Mouse (Mus musculus) heart, adult 2 months (tissue): ENCODE results near the gene Cyp2t4. TPM values are rescaled to one million over a fixed set of nuclear protein-coding genes. Genes with fewer than 3 reads are reported as not detected.

Experiments
- DNase-seq, 2 experiments: peaks; one replicate each; pipeline ENCODE4 v3.0.0; 2021
- H3K27ac ChIP-seq: fragments of 200-600 bp; 2 replicates; pipeline ENCODE4 v1.8.1; 2022
- H3K27me3 ChIP-seq: fragments of 200-500 bp; 2 replicates; pipeline ENCODE4 v1.6.1; 2012; ENCODE audit warnings: mild to moderate bottlenecking, low read length, inconsistent platforms, mixed read lengths; ENCODE audit not compliant: control insufficient read depth, insufficient read depth
- H3K36me3 ChIP-seq: fragments of 200-500 bp; 2 replicates; pipeline ENCODE4 v1.6.1; 2012; ENCODE audit warnings: low read length, inconsistent platforms; ENCODE audit not compliant: control insufficient read depth, insufficient read depth
- H3K4me1 ChIP-seq: fragments of 200-500 bp; 2 replicates; pipeline ENCODE4 v1.6.1; 2011; ENCODE audit warnings: low read length; ENCODE audit not compliant: control insufficient read depth, insufficient read depth
- H3K4me3 ChIP-seq: fragments of 200-600 bp; 2 replicates; pipeline ENCODE4 v1.8.1; 2022
- H3K79me2 ChIP-seq: fragments of 200-500 bp; replicated peaks from 2 replicates; pipeline ENCODE4 v1.6.1; 2012; ENCODE audit warnings: mild to moderate bottlenecking, inconsistent platforms, low read length, moderate library complexity, mixed read lengths; ENCODE audit not compliant: control insufficient read depth, insufficient read depth
- H3K9ac ChIP-seq: fragments of 200-500 bp; 2 replicates; pipeline ENCODE4 v1.6.1; 2012; ENCODE audit warnings: low read depth, mild to moderate bottlenecking, control low read depth, inconsistent platforms, low read length, mixed read lengths
- CTCF ChIP-seq: fragments of 200-600 bp; IDR thresholded peaks from 2 replicates; pipeline ENCODE4 v1.8.1; 2022; ENCODE audit warnings: antibody characterized with exemption, mild to moderate bottlenecking, moderate library complexity
- EP300 ChIP-seq: fragments of 200-500 bp; IDR thresholded peaks from 2 replicates; pipeline ENCODE4 v1.6.1; 2011; ENCODE audit warnings: low read depth, low read length, control low read depth; ENCODE audit not compliant: insufficient read depth
- POLR2A ChIP-seq: fragments of 200-500 bp; IDR thresholded peaks from 2 replicates; pipeline ENCODE4 v1.6.1; 2011; ENCODE audit warnings: mild to moderate bottlenecking, low read depth, low read length, control low read depth; ENCODE audit not compliant: insufficient read depth
- WGBS: fragments of 180-500 bp; shearing (Covaris S2); methylation state at CpG from one replicate; pipeline ENCODE4 v1.1.7; 2018; 5-methylcytosine and 5-hydroxymethylcytosine counted together
- intact Hi-C: fragments of 180-260 bp; cut with DNase I; formaldehyde crosslinking; loops from one replicate; pipeline ENCODE4 v1.15.1; 2025
- polyA plus RNA-seq: library from polyadenylated mRNA; depleted of rRNA; stranded (reverse); fragments of >200 nt; gene quantifications from 2 replicates; pipeline ENCODE4 v1.2.3, GENCODE M21; 2012
- total RNA-seq, 2 experiments: library from RNA; stranded (reverse); gene quantifications; 2 replicates each; pipeline ENCODE4 v1.2.3; 2021

Cyp2t4 gene
- total and polyA plus RNA-seq, 3 experiments: not detected

DNA sequence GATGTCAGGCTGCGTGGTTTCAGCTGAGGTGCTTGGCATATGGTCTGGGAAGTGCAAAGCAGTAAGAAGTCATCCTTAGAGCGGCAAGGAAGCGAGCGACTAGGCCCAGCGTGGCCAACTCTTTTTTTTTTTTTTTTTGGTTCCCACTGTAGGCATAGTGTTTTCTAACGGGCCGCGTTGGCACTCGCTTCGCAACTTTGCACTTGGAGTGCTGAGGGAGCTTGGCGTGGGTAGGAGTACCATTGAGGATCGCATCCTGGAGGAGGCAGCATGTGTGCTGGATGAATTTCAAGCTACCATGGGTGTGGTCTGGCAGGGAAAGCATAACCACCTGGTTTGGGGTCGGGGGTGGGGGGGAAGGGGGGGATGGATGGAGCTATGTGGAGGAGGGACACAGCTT, 2.5 kb downstream of the Cyp2t4 start:
- intact Hi-C loops: loop anchor here (5.0 kb wide), 1 partner anchor 71 kb away; the partner anchor contains the start of gene Itpkc
- no peaks in the 10 kb centered on the region for H3K79me2 ChIP-seq
- 75% methylated on average over 13 of the region's 13 CpGs for WGBS
- H3K9ac ChIP-seq: no peak overlapping the region
- no peak overlapping the region for H3K27ac ChIP-seq
- H3K27me3 ChIP-seq: no peaks in the 10 kb centered on the region
- no peak overlapping the region for H3K4me3 ChIP-seq
- DNase-seq: no peak
- TF ChIP-seq EP300: no peak
- no peak for TF ChIP-seq POLR2A
- TF ChIP-seq CTCF: no peak
- peaks cover 12% of the 10 kb centered on the region for H3K4me1 ChIP-seq
- H3K36me3 ChIP-seq: peaks cover 3% of the 10 kb centered on the region; the same call in 1 of the 2 replicates

DNA sequence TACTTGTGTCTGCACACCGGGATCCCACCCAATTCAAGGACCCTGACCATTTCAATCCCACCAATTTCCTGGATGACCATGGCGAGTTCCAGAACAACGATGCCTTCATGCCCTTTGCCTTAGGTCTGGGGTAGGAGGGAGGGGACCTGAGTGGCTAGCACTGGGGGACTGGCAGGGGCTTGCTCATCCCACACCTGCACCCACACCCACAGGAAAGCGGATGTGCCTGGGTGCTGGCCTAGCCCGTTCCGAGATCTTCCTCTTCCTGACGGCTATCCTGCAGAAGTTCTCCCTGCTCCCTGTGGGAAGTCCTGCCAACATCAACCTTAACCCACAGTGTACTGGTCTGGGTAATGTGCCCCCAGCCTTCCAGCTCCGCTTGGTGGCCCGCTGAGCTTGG, 4.7 kb downstream of the Cyp2t4 start:
- TF ChIP-seq POLR2A (no peak), CTCF (no peak), EP300 (no peak)
- no peak overlapping the region for H3K4me3 ChIP-seq
- H3K27ac ChIP-seq: no peak overlapping the region
- intact Hi-C loops: loop anchor here (2.0 to 5.0 kb wide), 2 partner anchors 69 to 119 kb away; partner anchors contain the start of gene Itpkc
- H3K4me1 ChIP-seq: peaks cover 23% of the 10 kb centered on the region
- WGBS: 80% methylated on average over 9 of the region's 9 CpGs
- H3K79me2 ChIP-seq: no peaks in the 10 kb centered on the region
- DNase-seq: no peak
- H3K9ac ChIP-seq: no peak overlapping the region
- H3K36me3 ChIP-seq: peaks cover 3% of the 10 kb centered on the region; the same call in 1 of the 2 replicates
- H3K27me3 ChIP-seq: no peaks in the 10 kb centered on the region

DNA sequence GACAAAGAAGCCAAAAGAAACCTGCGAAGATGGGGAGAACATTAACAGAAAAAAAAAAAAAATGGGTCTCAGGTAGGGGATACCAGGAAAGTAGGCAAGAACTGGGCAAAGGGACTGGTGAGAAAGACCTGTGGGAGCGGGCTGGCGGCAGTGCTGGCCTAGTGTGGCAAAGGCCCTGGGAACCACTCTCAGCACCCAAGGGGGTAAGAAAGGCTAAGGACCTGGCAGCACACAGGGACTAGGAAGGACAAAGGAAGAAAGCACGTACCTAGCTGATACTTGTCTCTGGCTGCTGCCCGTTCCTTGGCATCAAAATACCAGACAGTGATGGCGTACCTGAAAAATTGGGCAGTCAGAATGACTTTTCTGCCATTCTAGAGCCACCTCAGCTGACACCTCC, 5.7 kb downstream of the Cyp2t4 start:
- Histone ChIP-seq H3K79me2 (no peaks in the 10 kb centered on the region), H3K4me1 (peaks cover 28% of the 10 kb centered on the region), H3K36me3 (peaks cover 7% of the 10 kb centered on the region; the same call in 1 of the 2 replicates), H3K27me3 (no peaks in the 10 kb centered on the region), H3K27ac (no peak overlapping the region), H3K4me3 (no peak overlapping the region), H3K9ac (no peak overlapping the region)
- WGBS: 96% methylated on average over 6 of the region's 6 CpGs
- no peak for TF ChIP-seq EP300
- DNase-seq: no peak
- intact Hi-C loops: loop anchor here (2.0 to 5.0 kb wide), 2 partner anchors 68 to 118 kb away; partner anchors contain the start of gene Itpkc

- H3K79me2 ChIP-seq: 0 out of 2 replicates have a peak, but pooled peaks cover 4% of the 10 kb centered on the region
- H3K4me1 ChIP-seq: peaks cover 32% of the 10 kb centered on the region
- peaks cover 7% of the 10 kb centered on the region; the same call in 1 of the 2 replicates for H3K36me3 ChIP-seq
- intact Hi-C loops: loop anchor here (2.0 to 10.0 kb wide), 5 partner anchors 19 to 315 kb away; partner anchors contain the start of genes Itpkc, Rab4b and Sertad3
- H3K4me3 ChIP-seq: no peak overlapping the region
- H3K27me3 ChIP-seq: no peaks in the 10 kb centered on the region
- peak; percentile 85 to 89 for DNase-seq
- TF ChIP-seq EP300 (peak; percentile 77; the same call in 1 of the 2 replicates), POLR2A (peak; percentile 63), CTCF (peak; percentile 96)
- peak overlapping the region; percentile 69 for H3K27ac ChIP-seq
- WGBS: 8% methylated on average over 8 of the region's 8 CpGs
- peak overlapping the region; percentile 15; the same call in 1 of the 2 replicates for H3K9ac ChIP-seq
These were observed 6.4 kb downstream of the Cyp2t4 start for GRCm38 (mm10) chr7:27159882-27160281.

- Histone ChIP-seq H3K27me3 (no peaks in the 10 kb centered on the region), H3K79me2 (peaks cover 8% of the 10 kb centered on the region), H3K4me1 (peaks cover 32% of the 10 kb centered on the region), H3K9ac (no peak overlapping the region), H3K27ac (peak overlapping the region; percentile 69), H3K36me3 (peaks cover 7% of the 10 kb centered on the region; the same call in 1 of the 2 replicates), H3K4me3 (no peak overlapping the region)
- WGBS: 61% methylated on average over 3 of the region's 3 CpGs
- intact Hi-C loops: loop anchor here (2.0 to 10.0 kb wide), 3 partner anchors 18 to 314 kb away; partner anchors contain the start of genes Rab4b and Sertad3
- TF ChIP-seq CTCF: no peak
- TF ChIP-seq POLR2A: no peak
- no peak for TF ChIP-seq EP300
- DNase-seq: no peak
These were observed 7.4 kb downstream of the Cyp2t4 start for GRCm38 (mm10) chr7:27160921-27161320.

DNA sequence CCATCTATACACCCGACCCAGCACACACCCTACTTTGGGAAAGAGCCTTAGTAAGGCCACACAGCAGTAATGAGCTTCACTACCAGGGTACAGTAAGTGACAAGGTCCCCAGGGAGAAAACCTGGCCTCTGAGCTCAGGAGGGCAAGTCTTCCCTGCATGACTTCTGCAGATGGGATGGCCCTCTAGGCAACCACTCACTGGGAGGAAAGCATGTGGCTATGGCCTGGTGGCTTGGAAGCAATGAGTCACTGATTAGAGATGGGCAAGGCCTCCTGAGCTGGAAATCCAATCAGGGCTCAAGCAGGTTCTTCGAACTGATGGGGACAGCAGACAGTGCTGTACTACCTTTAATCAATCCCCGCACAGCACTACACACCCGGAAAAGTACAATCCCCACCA, 8.2 kb downstream of the Cyp2t4 start:
- TF ChIP-seq EP300 (0 out of 2 replicates have a peak, but pooled peaks have one; percentile 16), POLR2A (no peak), CTCF (no peak)
- peak overlapping the region; percentile 69; the same call in 1 of the 2 replicates for H3K27ac ChIP-seq
- H3K4me1 ChIP-seq: peaks cover 32% of the 10 kb centered on the region

More for the DNA sequence above, 8.2 kb downstream of the Cyp2t4 start:
- Histone ChIP-seq H3K36me3 (peaks cover 7% of the 10 kb centered on the region; the same call in 1 of the 2 replicates), H3K27me3 (no peaks in the 10 kb centered on the region), H3K4me3 (no peak overlapping the region), H3K9ac (no peak overlapping the region), H3K79me2 (peaks cover 8% of the 10 kb centered on the region)
- 53% methylated on average over 4 of the region's 4 CpGs for WGBS
- intact Hi-C loops: loop anchor here (2.0 to 10.0 kb wide), 3 partner anchors 17 to 313 kb away; partner anchors contain the start of genes Rab4b and Sertad3
- DNase-seq: peak in 1 of 2 experiments; percentile 45
